Mouse (Mus musculus) heart, embryonic 12.5 days (tissue): Measurements from ENCODE around the gene Adcy9. TPM values are rescaled to one million over a fixed set of nuclear protein-coding genes. Genes with fewer than 3 reads are reported as not detected.
"Not testable (repeated sequence)": the region's sequence is repeated elsewhere in the genome, so short reads cannot be mapped to it uniquely, and the experiment has no call there.

ENCODE experiments used
- ATAC-seq: fragments of 200-750 bp; cut with Nextera tagmentation; 2 replicates; pipeline ENCODE4 v1.8.0; 2017; ENCODE audit warnings: moderate TSS enrichment, moderate library complexity; ENCODE audit not compliant: insufficient number of reproducible peaks, low FRiP score
- H3K27ac ChIP-seq: fragments of 300-500 bp; sonication (generic); 2 replicates; pipeline ENCODE4 v1.5.1; 2016; ENCODE audit warnings: mild to moderate bottlenecking, moderate library complexity; ENCODE audit not compliant: poor library complexity, severe bottlenecking
- H3K27me3 ChIP-seq: fragments of 300-500 bp; sonication (generic); replicated peaks from 2 replicates; pipeline ENCODE4 v1.6.1; 2016; ENCODE audit warnings: mild to moderate bottlenecking, moderate library complexity
- H3K36me3 ChIP-seq: fragments of 300-500 bp; sonication (generic); 2 replicates; pipeline ENCODE4 v1.6.1; 2016; ENCODE audit warnings: mild to moderate bottlenecking, moderate library complexity
- H3K4me1 ChIP-seq: fragments of 300-500 bp; sonication (generic); replicated peaks from 2 replicates; pipeline ENCODE4 v1.6.1; 2016; ENCODE audit warnings: mild to moderate bottlenecking
- H3K4me2 ChIP-seq: fragments of 300-500 bp; sonication (generic); 2 replicates; pipeline ENCODE4 v1.6.1; 2016; ENCODE audit warnings: mild to moderate bottlenecking, moderate library complexity
- H3K4me3 ChIP-seq: fragments of 300-500 bp; sonication (generic); 2 replicates; pipeline ENCODE4 v1.5.1; 2016; ENCODE audit warnings: mild to moderate bottlenecking
- H3K9ac ChIP-seq: fragments of 300-500 bp; sonication (generic); 2 replicates; pipeline ENCODE4 v1.6.1; 2016; ENCODE audit warnings: mild to moderate bottlenecking, moderate library complexity
- H3K9me3 ChIP-seq: fragments of 300-500 bp; sonication (generic); replicated peaks from 2 replicates; pipeline ENCODE4 v1.6.1; 2016; ENCODE audit warnings: mild to moderate bottlenecking, moderate library complexity
- WGBS: fragments of 180-500 bp; shearing (Covaris S2); methylation state at CpG from one replicate; pipeline ENCODE4 v1.1.7; 2016; 5-methylcytosine and 5-hydroxymethylcytosine counted together
- polyA plus RNA-seq: library from polyadenylated mRNA; unstranded; fragments of >200 nt; fragmentation: Nextera tagmentation; extraction: Ambion mirVana; gene quantifications from 2 replicates; pipeline ENCODE4 v1.2.1, GENCODE M21; 2016

The Adcy9 gene
- polyA plus RNA-seq, 1 experiment from 2014 or later: 0.88 TPM

GRCm38 (mm10) chr16:4355260-4356043 lies 64.8 kb downstream of the Adcy9 start:
- no peaks in the 10 kb centered on the region for H3K36me3 ChIP-seq
- no peaks in the 10 kb centered on the region for H3K9me3 ChIP-seq
- H3K27ac ChIP-seq: no peak overlapping the region
- no peaks in the 10 kb centered on the region for H3K4me1 ChIP-seq
- H3K9ac ChIP-seq: no peak overlapping the region
- no peak overlapping the region for H3K4me3 ChIP-seq
- WGBS: 65% methylated on average over 4 of the region's 4 CpGs
- H3K27me3 ChIP-seq: no peaks in the 10 kb centered on the region
- ATAC-seq: no peak
- H3K4me2 ChIP-seq: no peak overlapping the region

GRCm38 (mm10) chr16:4342579-4342978 lies 77.7 kb downstream of the Adcy9 start:
- 86% methylated on average over 7 of the region's 7 CpGs for WGBS
- H3K4me3 ChIP-seq: no peak overlapping the region

DNA sequence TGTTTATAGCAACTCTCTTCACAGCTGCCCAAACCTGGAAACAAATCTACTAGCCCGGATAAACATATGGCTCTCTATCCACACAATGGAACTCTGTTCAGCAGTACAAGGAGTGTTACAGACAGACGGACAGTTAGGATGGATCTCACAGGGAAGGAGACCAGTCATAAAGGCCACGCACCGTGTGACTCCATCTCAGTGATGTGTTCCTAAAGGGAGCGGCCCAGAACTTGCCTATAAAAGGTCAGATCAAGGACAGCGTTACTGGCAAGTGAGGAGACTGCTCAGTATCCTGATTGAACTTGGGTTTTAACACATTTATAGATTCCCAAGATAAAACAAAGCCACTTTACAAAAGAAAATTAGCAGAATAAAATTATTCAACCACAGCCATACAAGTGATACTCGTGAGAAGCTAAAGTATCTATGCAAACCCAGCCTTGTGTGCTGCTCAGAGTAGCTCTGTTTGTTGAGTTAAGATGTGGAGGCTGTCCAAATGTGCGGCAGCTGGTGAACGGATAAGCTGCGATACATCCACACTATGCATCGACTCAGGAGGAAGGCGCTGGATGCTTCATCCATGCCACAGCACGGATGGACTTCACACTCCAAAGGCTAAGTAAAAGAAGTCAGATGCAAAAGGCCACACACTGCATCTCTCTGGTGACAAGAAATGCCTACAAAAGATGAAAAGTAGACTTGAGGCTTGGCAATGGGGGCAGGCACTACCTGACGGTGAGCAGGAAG lies 78.8 kb downstream of the Adcy9 start:
- Histone ChIP-seq H3K36me3 (no peaks in the 10 kb centered on the region), H3K4me3 (no peak overlapping the region), H3K4me2 (no peak overlapping the region), H3K9ac (no peak overlapping the region), H3K9me3 (no peaks in the 10 kb centered on the region), H3K4me1 (no peaks in the 10 kb centered on the region), H3K27me3 (no peaks in the 10 kb centered on the region), H3K27ac (no peak overlapping the region)
- 81% methylated on average over 14 of the region's 14 CpGs for WGBS
- ATAC-seq: no peak

More at GRCm38 (mm10) chr16:4342579-4342978, 77.7 kb downstream of the Adcy9 start:
- Histone ChIP-seq H3K4me2 (no peak overlapping the region), H3K9ac (no peak overlapping the region), H3K27ac (no peak overlapping the region), H3K9me3 (no peaks in the 10 kb centered on the region), H3K27me3 (no peaks in the 10 kb centered on the region), H3K36me3 (no peaks in the 10 kb centered on the region), H3K4me1 (no peaks in the 10 kb centered on the region)
- ATAC-seq: no peak

- not testable (repeated sequence) for H3K36me3 ChIP-seq, H3K27ac ChIP-seq, H3K27me3 ChIP-seq, H3K4me2 ChIP-seq, H3K9ac ChIP-seq, ATAC-seq, H3K4me3 ChIP-seq, H3K4me1 ChIP-seq, H3K9me3 ChIP-seq
- WGBS: 64% methylated on average over 7 of the region's 7 CpGs
Measured at GRCm38 (mm10) chr16:4339216-4339615, 81.1 kb downstream of the Adcy9 start.

DNA sequence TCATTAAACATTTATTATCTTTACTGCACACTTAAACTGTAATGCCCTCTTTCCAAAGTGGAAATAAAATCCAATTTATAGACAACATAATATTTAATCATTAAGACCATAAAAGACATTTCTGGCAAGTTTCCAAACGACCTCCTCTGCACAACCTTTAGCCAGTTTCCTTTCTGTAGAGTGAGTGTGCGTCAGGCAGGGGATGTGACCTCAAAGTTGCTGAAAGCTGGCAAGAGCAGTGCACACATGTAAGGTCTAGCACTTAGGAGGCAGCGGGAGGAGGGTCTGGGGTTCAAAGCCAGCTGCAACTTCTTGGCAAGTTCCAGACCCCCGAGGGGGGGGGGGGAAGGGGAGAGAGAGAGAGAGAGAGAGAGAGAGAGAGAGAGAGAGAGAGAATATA lies 83.0 kb downstream of the Adcy9 start:
- WGBS: 61% methylated on average over 4 of the region's 4 CpGs
- ATAC-seq: no peak
- Histone ChIP-seq H3K27me3 (no peaks in the 10 kb centered on the region), H3K9me3 (no peaks in the 10 kb centered on the region), H3K36me3 (no peaks in the 10 kb centered on the region), H3K27ac (no peak overlapping the region), H3K4me3 (no peak overlapping the region), H3K4me2 (no peak overlapping the region), H3K9ac (no peak overlapping the region), H3K4me1 (peaks cover 9% of the 10 kb centered on the region)

DNA sequence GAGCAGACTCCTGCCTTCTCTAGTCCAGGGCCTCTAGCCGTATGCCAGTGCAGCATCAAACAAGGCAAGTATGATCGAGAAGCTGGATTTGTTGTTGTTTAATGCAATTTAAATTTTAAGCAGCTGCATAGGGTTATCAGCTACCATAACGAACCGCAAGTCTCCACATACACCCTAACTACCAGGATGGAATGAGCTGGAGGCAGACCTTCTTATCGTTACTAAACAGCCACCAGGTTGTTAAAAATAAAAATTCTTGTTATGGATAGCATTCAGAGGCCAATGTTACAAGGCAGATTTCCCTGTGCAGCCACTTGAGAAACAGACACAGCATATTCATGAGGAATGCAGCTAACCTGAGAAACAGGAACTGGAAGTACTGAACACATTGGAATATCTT lies 86.5 kb downstream of the Adcy9 start:
- no peak for ATAC-seq
- Histone ChIP-seq H3K4me2 (no peak overlapping the region), H3K27me3 (no peaks in the 10 kb centered on the region), H3K36me3 (no peaks in the 10 kb centered on the region), H3K27ac (no peak overlapping the region), H3K9ac (no peak overlapping the region), H3K4me3 (no peak overlapping the region), H3K9me3 (no peaks in the 10 kb centered on the region), H3K4me1 (peaks cover 12% of the 10 kb centered on the region)
- 66% methylated on average over 5 of the region's 5 CpGs for WGBS

DNA sequence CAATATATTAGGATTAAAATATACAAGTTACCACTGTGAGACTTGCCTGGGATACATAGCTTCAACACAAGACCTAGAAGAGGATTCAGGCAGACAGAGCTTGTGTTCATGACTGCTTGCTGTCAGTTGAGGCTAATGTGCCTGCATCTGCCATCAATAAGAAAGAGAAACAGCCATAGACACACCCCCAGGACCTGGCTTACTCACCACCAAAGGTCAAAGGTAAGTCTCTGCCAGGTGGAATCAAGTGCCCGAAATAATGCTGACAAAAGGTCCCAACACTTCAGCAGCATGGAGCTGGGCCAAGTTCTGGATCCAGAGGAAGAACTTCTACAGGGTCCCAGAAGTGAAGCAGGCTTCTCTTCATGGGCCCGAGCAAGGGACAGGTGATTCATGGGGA lies 86.9 kb downstream of the Adcy9 start:
- Histone ChIP-seq H3K27ac (no peak overlapping the region), H3K4me3 (no peak overlapping the region), H3K27me3 (no peaks in the 10 kb centered on the region), H3K9ac (no peak overlapping the region), H3K36me3 (no peaks in the 10 kb centered on the region), H3K9me3 (no peaks in the 10 kb centered on the region), H3K4me2 (no peak overlapping the region), H3K4me1 (peaks cover 12% of the 10 kb centered on the region)
- ATAC-seq: no peak
- 80% methylated on average over 2 of the region's 2 CpGs for WGBS

- Histone ChIP-seq H3K4me2 (no peak overlapping the region), H3K4me3 (no peak overlapping the region), H3K36me3 (no peaks in the 10 kb centered on the region), H3K4me1 (0 out of 2 replicates have a peak, but pooled peaks cover 6% of the 10 kb centered on the region), H3K9ac (no peak overlapping the region), H3K9me3 (no peaks in the 10 kb centered on the region), H3K27me3 (0 out of 2 replicates have a peak, but pooled peaks cover 5% of the 10 kb centered on the region), H3K27ac (no peak overlapping the region)
- no peak for ATAC-seq
Measured at GRCm38 (mm10) chr16:4327081-4327480, 93.2 kb downstream of the Adcy9 start.

- no peak overlapping the region for H3K4me2 ChIP-seq
- H3K9me3 ChIP-seq: no peaks in the 10 kb centered on the region
- ATAC-seq: no peak
- H3K36me3 ChIP-seq: no peaks in the 10 kb centered on the region
- WGBS: 56% methylated on average over 2 of the region's 2 CpGs
- H3K4me1 ChIP-seq: 0 out of 2 replicates have a peak, but pooled peaks cover 6% of the 10 kb centered on the region
- H3K27ac ChIP-seq: no peak overlapping the region
- 0 out of 2 replicates have a peak, but pooled peaks cover 5% of the 10 kb centered on the region for H3K27me3 ChIP-seq
- H3K9ac ChIP-seq: no peak overlapping the region
- H3K4me3 ChIP-seq: no peak overlapping the region
Measured at GRCm38 (mm10) chr16:4325801-4326200, 94.5 kb downstream of the Adcy9 start.

DNA sequence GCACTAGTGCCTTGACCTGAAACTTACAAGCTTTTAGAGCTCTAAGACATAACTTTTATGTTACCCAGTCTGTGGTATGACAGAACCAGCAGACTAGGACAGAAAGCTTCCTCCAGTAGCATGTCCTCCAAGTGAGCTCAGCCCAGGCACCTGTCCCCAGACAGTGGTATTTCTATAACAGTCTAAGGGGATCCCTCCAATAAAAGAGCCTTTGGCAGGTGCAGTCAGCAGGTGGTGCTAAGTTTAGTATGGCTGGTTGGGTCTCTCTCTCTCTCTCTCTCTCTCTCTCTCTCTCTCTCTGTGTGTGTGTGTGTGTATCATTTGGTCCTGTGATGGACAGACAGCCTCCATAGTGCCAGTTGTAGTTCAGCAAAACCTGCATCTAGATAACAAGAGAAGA lies 95.3 kb downstream of the Adcy9 start:
- H3K4me2 ChIP-seq: no peak overlapping the region
- H3K9ac ChIP-seq: no peak overlapping the region
- H3K9me3 ChIP-seq: no peaks in the 10 kb centered on the region
- 0 out of 2 replicates have a peak, but pooled peaks cover 6% of the 10 kb centered on the region for H3K4me1 ChIP-seq
- no peak for ATAC-seq
- H3K27ac ChIP-seq: no peak overlapping the region
- no peaks in the 10 kb centered on the region for H3K36me3 ChIP-seq
- H3K4me3 ChIP-seq: no peak overlapping the region
- H3K27me3 ChIP-seq: 0 out of 2 replicates have a peak, but pooled peaks cover 5% of the 10 kb centered on the region

GRCm38 (mm10) chr16:4320856-4321255 lies 99.4 kb downstream of the Adcy9 start:
- ATAC-seq: no peak
- no peaks in the 10 kb centered on the region for H3K9me3 ChIP-seq

More at GRCm38 (mm10) chr16:4320856-4321255, 99.4 kb downstream of the Adcy9 start:
- H3K9ac ChIP-seq: no peak overlapping the region
- H3K4me3 ChIP-seq: no peak overlapping the region
- no peaks in the 10 kb centered on the region for H3K4me1 ChIP-seq
- 55% methylated on average over 3 of the region's 3 CpGs for WGBS
- no peaks in the 10 kb centered on the region for H3K36me3 ChIP-seq
- H3K27me3 ChIP-seq: 0 out of 2 replicates have a peak, but pooled peaks cover 5% of the 10 kb centered on the region
- no peak overlapping the region for H3K27ac ChIP-seq
- no peak overlapping the region for H3K4me2 ChIP-seq
